Mouse (Mus musculus) kidney, postnatal 0 days (tissue): ENCODE measurements around the gene Il12a. TPM values are rescaled to one million over a fixed set of nuclear protein-coding genes. Genes with fewer than 3 reads are reported as not detected.
A peak's percentile ranks its signal among the peaks of the same experiment; 100 is the strongest.

ENCODE experiments used
- ATAC-seq: fragments of 200-750 bp; cut with Nextera tagmentation; replicated peaks from 2 replicates; pipeline ENCODE4 v1.8.0; 2017; ENCODE audit warnings: low read depth, moderate number of reproducible peaks, moderate TSS enrichment, moderate library complexity; ENCODE audit not compliant: low FRiP score
- DNase-seq: peaks from one replicate; pipeline ENCODE4 v3.0.0-alpha.2; 2016; ENCODE audit warnings: low spot score
- H3K27ac ChIP-seq: fragments of 300-500 bp; sonication (generic); 2 replicates; pipeline ENCODE4 v1.5.1; 2014; ENCODE audit warnings: mild to moderate bottlenecking
- H3K27me3 ChIP-seq: fragments of 300-500 bp; sonication (generic); 2 replicates; pipeline ENCODE4 v1.6.1; 2014; ENCODE audit warnings: low read length, mixed read lengths; ENCODE audit not compliant: insufficient read depth
- H3K36me3 ChIP-seq: fragments of 300-500 bp; sonication (generic); 2 replicates; pipeline ENCODE4 v1.6.1; 2014; ENCODE audit warnings: low read length, mixed read lengths; ENCODE audit not compliant: insufficient read depth
- H3K4me1 ChIP-seq: fragments of 300-500 bp; sonication (generic); replicated peaks from 2 replicates; pipeline ENCODE4 v1.6.1; 2014; ENCODE audit warnings: antibody characterized with exemption, low read length, mixed read lengths; ENCODE audit not compliant: insufficient read depth
- H3K4me2 ChIP-seq: fragments of 300-500 bp; sonication (generic); 2 replicates; pipeline ENCODE4 v1.6.1; 2014; ENCODE audit warnings: mild to moderate bottlenecking, low read length, moderate library complexity, mixed read lengths
- H3K4me3 ChIP-seq: fragments of 300-500 bp; sonication (generic); replicated peaks from 2 replicates; pipeline ENCODE4 v1.5.1; 2014; ENCODE audit warnings: low read depth, low read length
- H3K9ac ChIP-seq: fragments of 300-500 bp; sonication (generic); 2 replicates; pipeline ENCODE4 v1.6.1; 2014; ENCODE audit warnings: low read depth, low read length
- H3K9me3 ChIP-seq: fragments of 300-500 bp; sonication (generic); replicated peaks from 2 replicates; pipeline ENCODE4 v1.6.1; 2016; ENCODE audit warnings: low read length, inconsistent platforms, mixed read lengths
- CTCF ChIP-seq: IDR thresholded peaks from 2 replicates; pipeline ENCODE4 v1.5.1; 2016; ENCODE audit warnings: antibody characterized with exemption, low read depth, mild to moderate bottlenecking, moderate library complexity
- WGBS: fragments of 180-500 bp; shearing (Covaris S2); extraction: QIAGEN DNeasy Blood & Tissue Kit; methylation state at CpG from one replicate; pipeline ENCODE4 v1.1.7; 2014; 5-methylcytosine and 5-hydroxymethylcytosine counted together
- polyA plus RNA-seq: library from polyadenylated mRNA; unstranded; fragments of >200 nt; fragmentation: Nextera tagmentation; extraction: Ambion mirVana; gene quantifications from 2 replicates; pipeline ENCODE4 v1.2.1, GENCODE M21; 2015

Gene Il12a
- polyA plus RNA-seq, 1 experiment from 2014 or later = 0.72 TPM

GRCm38 (mm10) chr3:68692600-68693225 lies 2.3 kb downstream of the Il12a start:
- TF ChIP-seq CTCF = no peak
- Histone ChIP-seq H3K4me1 (peaks cover 5% of the 10 kb centered on the region; the same call in 1 of the 2 replicates), H3K36me3 (no peaks in the 10 kb centered on the region), H3K9ac (no peak overlapping the region), H3K27me3 (no peaks in the 10 kb centered on the region), H3K9me3 (no peaks in the 10 kb centered on the region), H3K4me2 (peak overlapping the region; percentile 19; the same call in 1 of the 2 replicates), H3K4me3 (no peak overlapping the region), H3K27ac (peak overlapping the region; percentile 8; the same call in 1 of the 2 replicates)
- ATAC-seq = no peak
- 54% methylated on average over 11 of the region's 11 CpGs for WGBS
- DNase-seq = no peak

- Histone ChIP-seq H3K27me3 (no peaks in the 10 kb centered on the region), H3K27ac (no peak overlapping the region), H3K9me3 (no peaks in the 10 kb centered on the region), H3K9ac (no peak overlapping the region), H3K4me2 (no peak overlapping the region), H3K36me3 (no peaks in the 10 kb centered on the region), H3K4me1 (peaks cover 5% of the 10 kb centered on the region; the same call in 1 of the 2 replicates), H3K4me3 (no peak overlapping the region)
- 0 out of 2 replicates have a peak, but pooled peaks have one; percentile 3 for TF ChIP-seq CTCF
- DNase-seq = peak; percentile 71
- WGBS = 39% methylated on average over 11 of the region's 11 CpGs
- ATAC-seq = no peak; the same call in 1 of the 2 replicates
Observed at GRCm38 (mm10) chr3:68693441-68694048, 3.1 kb downstream of the Il12a start.

GRCm38 (mm10) chr3:68695321-68695720 lies 4.9 kb downstream of the Il12a start:
- H3K4me2 ChIP-seq = no peak overlapping the region
- no peak for ATAC-seq
- H3K36me3 ChIP-seq = no peaks in the 10 kb centered on the region
- no peak for TF ChIP-seq CTCF
- no peak for DNase-seq
- 96% methylated on average over 5 of the region's 5 CpGs for WGBS
- H3K4me1 ChIP-seq = peaks cover 5% of the 10 kb centered on the region; the same call in 1 of the 2 replicates
- H3K27me3 ChIP-seq = no peaks in the 10 kb centered on the region
- H3K9me3 ChIP-seq = no peaks in the 10 kb centered on the region
- no peak overlapping the region for H3K27ac ChIP-seq
- H3K4me3 ChIP-seq = no peak overlapping the region
- H3K9ac ChIP-seq = no peak overlapping the region

GRCm38 (mm10) chr3:68696495-68697200 lies 6.2 kb downstream of the Il12a start:
- Histone ChIP-seq H3K9ac (no peak overlapping the region), H3K36me3 (no peaks in the 10 kb centered on the region), H3K27ac (no peak overlapping the region), H3K4me2 (no peak overlapping the region), H3K4me3 (no peak overlapping the region), H3K4me1 (peaks cover 5% of the 10 kb centered on the region; the same call in 1 of the 2 replicates), H3K27me3 (no peaks in the 10 kb centered on the region), H3K9me3 (no peaks in the 10 kb centered on the region)
- ATAC-seq = no peak
- DNase-seq = no peak
- WGBS = 91% methylated on average over 3 of the region's 3 CpGs
- TF ChIP-seq CTCF = no peak

GRCm38 (mm10) chr3:68698601-68699000 lies 8.2 kb downstream of the Il12a start:
- H3K27ac ChIP-seq = no peak overlapping the region
- DNase-seq = no peak
- ATAC-seq = no peak
- no peaks in the 10 kb centered on the region for H3K36me3 ChIP-seq
- H3K4me1 ChIP-seq = peaks cover 5% of the 10 kb centered on the region; the same call in 1 of the 2 replicates
- H3K4me3 ChIP-seq = no peak overlapping the region
- no peaks in the 10 kb centered on the region for H3K9me3 ChIP-seq
- no peaks in the 10 kb centered on the region for H3K27me3 ChIP-seq
- TF ChIP-seq CTCF = no peak
- WGBS = 89% methylated on average over 3 of the region's 3 CpGs
- no peak overlapping the region for H3K9ac ChIP-seq
- H3K4me2 ChIP-seq = no peak overlapping the region

- Histone ChIP-seq H3K36me3 (no peaks in the 10 kb centered on the region), H3K27ac (no peak overlapping the region), H3K4me3 (no peak overlapping the region), H3K27me3 (no peaks in the 10 kb centered on the region), H3K4me2 (no peak overlapping the region), H3K9ac (no peak overlapping the region), H3K9me3 (no peaks in the 10 kb centered on the region), H3K4me1 (no peaks in the 10 kb centered on the region)
- WGBS = 88% methylated on average over 4 of the region's 4 CpGs
- ATAC-seq (no peak), DNase-seq (no peak)
- no peak for TF ChIP-seq CTCF
Observed at GRCm38 (mm10) chr3:68700091-68700490, 9.6 kb downstream of the Il12a start.
